8 mouse cellular contexts compared by ENCODE assay signal in genomic region chr1:176861981-176862644, GRCm38 (mm10). TPM values are rescaled to one million over a fixed set of nuclear protein-coding genes. Genes with fewer than 3 reads are reported as not detected.
A peak's percentile ranks its signal among the peaks of the same experiment; 100 is the strongest.
DNase-seq lines count a peak whose midpoint lies in the region; ATAC-seq lines count a peak whose summit lies in the region.

No protein-coding gene starts in this region.

- H3K4me3 ChIP-seq in limb, embryonic 11.5 days (ENCODE audit: low read depth, low read length): no peak overlapping the region
- no peak overlapping the region for H3K4me3 ChIP-seq in limb, embryonic 10.5 days
- H3K4me3 ChIP-seq in midbrain, embryonic 16.5 days (ENCODE audit: low read depth, low read length): no peak overlapping the region

- no peaks in the 10 kb centered on the region for H3K4me1 ChIP-seq in limb, embryonic 11.5 days (ENCODE audit: control insufficient read depth, insufficient read depth, low read length)
- no peaks in the 10 kb centered on the region; the same call in 1 of the 2 replicates for H3K4me1 ChIP-seq in limb, embryonic 10.5 days
- H3K4me1 ChIP-seq in midbrain, embryonic 16.5 days (ENCODE audit: control insufficient read depth, insufficient read depth, low read length): no peaks in the 10 kb centered on the region

- no peak overlapping the region for H3K9ac ChIP-seq in limb, embryonic 11.5 days (ENCODE audit: low read length)
- no peak overlapping the region for H3K9ac ChIP-seq in midbrain, embryonic 16.5 days (ENCODE audit: low read depth, low read length)

- no peak overlapping the region for H3K27ac ChIP-seq in limb, embryonic 11.5 days (replicated peaks; ENCODE audit: low read depth, low read length)
- H3K27ac ChIP-seq in limb, embryonic 10.5 days: no peak overlapping the region
- no peak overlapping the region for H3K27ac ChIP-seq in midbrain, embryonic 16.5 days (ENCODE audit: low read length)

- H3K4me2 ChIP-seq in limb, embryonic 11.5 days (ENCODE audit: low read depth, severe bottlenecking): no peak overlapping the region
- H3K4me2 ChIP-seq in midbrain, embryonic 16.5 days (ENCODE audit: low read length): no peak overlapping the region

- peak; percentile 71 for DNase-seq in limb, embryonic 11.5 days (ENCODE audit: low spot score)
- no peak for DNase-seq in limb, embryonic 10.5 days (ENCODE audit: low spot score)
- DNase-seq in brain, adult 2 months (ENCODE audit: low read depth, low spot score): peak; percentile 83
- peak; percentile 3 for DNase-seq in fat pad, adult 2 months (ENCODE audit: extremely low read depth, low read depth, low spot score)
- DNase-seq in induced T-regulatory cell, adult 2 months (ENCODE audit: low read depth): peak; percentile 86
- peak; percentile 57 to 80 for DNase-seq in left cerebral cortex, postnatal 10 days (ENCODE audit: extremely low spot score in 1 of 2, low spot score in 2 of 2)
- peak; percentile 87 for DNase-seq in splenic B cell, adult 2 months (ENCODE audit: low read depth, low spot score)

- no peaks in the 10 kb centered on the region for H3K36me3 ChIP-seq in limb, embryonic 11.5 days (ENCODE audit: control insufficient read depth, insufficient read depth, low read length)
- no peaks in the 10 kb centered on the region for H3K36me3 ChIP-seq in limb, embryonic 10.5 days
- no peaks in the 10 kb centered on the region for H3K36me3 ChIP-seq in midbrain, embryonic 16.5 days (ENCODE audit: control insufficient read depth, insufficient read depth, low read length)
- peaks cover 2% of the 10 kb centered on the region; the same call in 1 of the 2 replicates for H3K36me3 ChIP-seq in splenic B cell, adult 2 months (ENCODE audit: control insufficient read depth, insufficient read depth, low read length, poor library complexity, severe bottlenecking)

- no peaks in the 10 kb centered on the region for H3K9me3 ChIP-seq in limb, embryonic 11.5 days (ENCODE audit: control insufficient read depth, low read length)
- H3K9me3 ChIP-seq in limb, embryonic 10.5 days (replicated peaks): no peaks in the 10 kb centered on the region
- no peaks in the 10 kb centered on the region for H3K9me3 ChIP-seq in midbrain, embryonic 16.5 days (replicated peaks; ENCODE audit: control insufficient read depth, low read length, poor library complexity, severe bottlenecking)

- no peaks in the 10 kb centered on the region for H3K27me3 ChIP-seq in limb, embryonic 11.5 days (ENCODE audit: control insufficient read depth, insufficient read depth, low read length)
- no peaks in the 10 kb centered on the region for H3K27me3 ChIP-seq in limb, embryonic 10.5 days (ENCODE audit: low read depth, poor library complexity, severe bottlenecking)
- no peaks in the 10 kb centered on the region for H3K27me3 ChIP-seq in midbrain, embryonic 16.5 days (ENCODE audit: control insufficient read depth, insufficient read depth, low read depth, low read length)
- H3K27me3 ChIP-seq in splenic B cell, adult 2 months (ENCODE audit: control insufficient read depth, insufficient read depth, low read length, poor library complexity, severe bottlenecking): no peaks in the 10 kb centered on the region

- 60% methylated on average over 9 of the region's 9 CpGs for WGBS in limb, embryonic 11.5 days
- WGBS in limb, embryonic 10.5 days: 63% methylated on average over 9 of the region's 9 CpGs
- WGBS in midbrain, embryonic 16.5 days: 56% methylated on average over 9 of the region's 9 CpGs

- ATAC-seq in limb, embryonic 11.5 days (ENCODE audit: insufficient number of reproducible peaks, low FRiP score, low TSS enrichment, low read depth): no peak; the same call in 1 of the 2 replicates
- peak; percentile 66; the same call in 1 of the 2 replicates for ATAC-seq in midbrain, embryonic 16.5 days

- intact Hi-C loops in left cerebral cortex, postnatal 10 days (cut with DNase I): loop anchor here (2.0 to 10.0 kb wide), 3 partner anchors 107 to 927 kb away; no protein-coding TSS in a partner anchor

RNA-seq across cellular contexts. Expression of gene Sdccag8, which starts 47.7 kb away (rescaled TPM):
- 13.1 and 14.6 TPM in 2 replicates for polyA plus RNA-seq in limb, embryonic 11.5 days (2014; fragmentation: Nextera tagmentation; extraction: Ambion mirVana)
- polyA plus RNA-seq in limb, embryonic 10.5 days (2016; fragmentation: Nextera tagmentation; extraction: Ambion mirVana): 11.4 and 11.6 TPM in 2 replicates
- 10 to 100 TPM; 11.2 to 12.7 TPM for total RNA-seq in left cerebral cortex, postnatal 10 days (2021)
- 25.6 and 27.4 TPM in 2 replicates for polyA plus RNA-seq in midbrain, embryonic 16.5 days (2015; fragmentation: Nextera tagmentation; extraction: Ambion mirVana)

RNA-seq across cellular contexts. Expression of gene Cep170, which starts 48.2 kb away (rescaled TPM):
- polyA plus RNA-seq in limb, embryonic 11.5 days (2014; fragmentation: Nextera tagmentation; extraction: Ambion mirVana): 35.6 and 40.1 TPM in 2 replicates
- 22.7 and 31.0 TPM in 2 replicates for polyA plus RNA-seq in limb, embryonic 10.5 days (2016; fragmentation: Nextera tagmentation; extraction: Ambion mirVana)
- total RNA-seq in left cerebral cortex, postnatal 10 days (2021): 100 to 1,000 TPM; 166 to 175 TPM
- polyA plus RNA-seq in midbrain, embryonic 16.5 days (2015; fragmentation: Nextera tagmentation; extraction: Ambion mirVana): 117 and 133 TPM in 2 replicates
